Mouse (Mus musculus): Measurements from ENCODE around the gene Peg3.

Peg3 gene

DNA sequence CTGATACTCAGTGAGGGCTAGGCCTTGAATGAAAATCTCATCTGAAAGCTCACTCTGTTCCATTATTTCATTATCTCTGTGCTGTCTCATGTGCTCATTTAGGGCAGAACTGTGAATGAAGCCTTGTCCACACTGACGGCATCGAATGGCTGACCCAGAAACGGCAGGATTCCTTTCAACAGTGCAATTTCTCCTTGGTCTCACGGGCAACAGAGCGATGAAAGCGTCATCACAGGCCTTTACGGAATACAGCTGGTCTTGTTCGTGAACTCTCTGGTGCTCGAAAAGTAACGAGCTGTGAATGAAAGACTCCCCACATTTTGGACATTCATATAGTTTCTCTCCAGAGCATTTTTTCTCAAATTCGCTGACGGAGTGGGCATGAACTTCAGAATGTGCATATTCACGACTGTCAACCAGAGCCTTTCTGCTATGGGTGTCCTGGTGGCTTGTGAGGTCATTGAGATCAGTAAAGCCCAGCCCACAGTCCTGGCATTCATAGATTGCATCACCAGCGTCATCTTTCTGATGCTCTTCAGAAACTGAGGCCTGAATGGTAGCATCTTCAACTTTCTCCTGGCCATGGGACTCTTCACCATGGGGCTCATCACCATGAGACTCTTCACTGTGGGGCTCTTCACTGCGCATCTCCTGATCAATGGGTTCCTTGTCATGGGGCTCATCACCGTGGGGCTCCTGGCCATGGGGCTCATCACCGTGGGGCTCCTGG is 21.6 kb downstream of the Peg3 start:
- DNase-seq = peak; percentile 68

- DNase-seq = peak; percentile 74
Measured at GRCm38 (mm10) chr7:6707416-6708015, 22.7 kb downstream of the Peg3 start.

GRCm38 (mm10) chr7:6699230-6699629 is 31.0 kb downstream of the Peg3 start:
- peak; percentile 9 for DNase-seq

GRCm38 (mm10) chr7:6696241-6697045 is 33.8 kb downstream of the Peg3 start, which contains the start of gene Zim1:
Gene Zim1, minus strand, starts transcription at chr7:6696450.
- peak; percentile 97 for DNase-seq

DNA sequence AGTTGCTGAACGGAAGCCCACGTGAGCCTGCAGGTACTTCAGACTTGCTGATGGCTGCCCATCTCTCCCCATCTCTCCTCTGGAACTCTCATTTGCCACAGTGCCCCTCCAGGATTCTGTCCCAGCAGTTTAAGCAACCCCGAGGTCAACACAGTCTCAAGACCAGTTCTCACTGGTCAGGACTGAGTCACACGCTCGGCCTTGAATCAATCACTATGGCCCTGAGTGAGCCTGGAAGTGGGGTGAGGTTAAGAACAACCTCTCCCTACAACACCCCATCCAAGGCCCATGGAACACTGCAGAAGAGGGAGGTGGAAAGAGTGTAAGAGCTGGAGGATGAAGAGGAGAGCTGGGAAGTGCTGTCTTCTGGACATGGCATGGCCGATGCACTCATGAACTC is 44.7 kb downstream of the Peg3 start:
- no peak for DNase-seq

GRCm38 (mm10) chr7:6666726-6667125 is 63.5 kb downstream of the Peg3 start:
- peak; percentile 92 for DNase-seq

GRCm38 (mm10) chr7:6663430-6663829 is 66.8 kb downstream of the Peg3 start:
- peak; percentile 30 for DNase-seq

- peak; percentile 12 for DNase-seq
Measured at GRCm38 (mm10) chr7:6659605-6660004, 70.6 kb downstream of the Peg3 start.

DNA sequence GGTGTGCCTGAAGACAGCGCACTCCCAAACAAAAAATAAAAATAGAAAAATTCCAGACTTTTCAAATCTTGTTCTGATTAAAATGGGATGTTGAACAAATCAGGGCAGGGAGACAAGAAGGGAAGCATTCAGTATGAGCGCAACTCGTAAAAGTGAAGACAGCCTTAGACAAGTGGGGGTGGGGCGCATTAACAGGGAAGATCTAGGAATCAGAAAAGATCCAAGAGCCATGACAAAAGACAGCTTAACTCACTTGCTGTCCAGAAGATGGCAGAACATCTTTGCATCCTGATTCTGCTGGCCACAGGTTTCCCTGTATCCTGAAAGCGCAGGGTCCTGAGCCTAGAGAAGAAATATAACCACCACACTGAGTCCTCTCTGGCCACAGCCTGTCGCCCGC is 71.6 kb downstream of the Peg3 start:
- no peak for DNase-seq
